Mouse (Mus musculus) left cerebral cortex, postnatal 36 days (tissue): ENCODE data around the gene Nsl1. TPM values are rescaled to one million over a fixed set of nuclear protein-coding genes. Genes with fewer than 3 reads are reported as not detected.
A peak's percentile ranks its signal among the peaks of the same experiment; 100 is the strongest.
"Not testable (repeated sequence)": the region's sequence is repeated elsewhere in the genome, so short reads cannot be mapped to it uniquely, and the experiment has no call there.

ENCODE experiments used
- DNase-seq, 2 experiments: peaks; one replicate each; pipeline ENCODE4 v3.0.0; 2021 to 2022; ENCODE audit warnings: low spot score in 2 of 2, mixed read lengths in 1 of 2
- intact Hi-C: fragments of 180-260 bp; cut with DNase I; formaldehyde crosslinking; loops from one replicate; pipeline ENCODE4 v1.15.1; 2025
- total RNA-seq, 2 experiments: library from RNA; stranded (reverse); gene quantifications; 2 replicates each; pipeline ENCODE4 v1.2.3; 2021

Gene Nsl1
- under 1 TPM; 0.52 to 0.96 TPM for total RNA-seq

GRCm38 (mm10) chr1:191062781-191063485 is at the start of gene Nsl1, which contains the start of gene Tatdn3:
TSS of gene Nsl1 (plus strand) at chr1:191063012.
TSS of gene Tatdn3 (minus strand) at chr1:191062932.
- DNase-seq: peak; percentile 93
- intact Hi-C loops: no loop called here

GRCm38 (mm10) chr1:191014271-191014670 is 48.5 kb upstream of the Nsl1 start:
- intact Hi-C loops: no loop called here
- DNase-seq: no peak

DNA sequence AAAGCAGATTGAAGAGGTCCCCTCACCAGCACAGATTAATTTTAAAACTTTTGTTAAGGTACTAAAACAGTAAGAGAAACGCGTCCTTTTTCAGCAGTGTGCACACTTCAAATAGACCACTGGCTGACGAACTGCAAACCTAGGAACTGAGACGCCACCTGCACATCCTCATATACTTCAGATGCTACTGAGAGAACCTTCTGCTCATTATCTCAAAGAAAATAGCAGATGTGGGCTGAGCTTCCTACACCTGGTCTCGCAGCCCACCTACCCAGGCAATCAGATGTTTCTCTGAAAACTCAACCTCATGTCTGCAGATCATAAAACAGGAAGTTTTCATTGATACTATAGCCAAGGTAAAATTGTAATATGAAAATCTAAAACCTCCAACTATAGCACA is 43.0 kb upstream of the Nsl1 start:
- intact Hi-C loops: loop anchor here (5.0 kb wide), 1 partner anchor 78 kb away; no protein-coding TSS in a partner anchor

DNA sequence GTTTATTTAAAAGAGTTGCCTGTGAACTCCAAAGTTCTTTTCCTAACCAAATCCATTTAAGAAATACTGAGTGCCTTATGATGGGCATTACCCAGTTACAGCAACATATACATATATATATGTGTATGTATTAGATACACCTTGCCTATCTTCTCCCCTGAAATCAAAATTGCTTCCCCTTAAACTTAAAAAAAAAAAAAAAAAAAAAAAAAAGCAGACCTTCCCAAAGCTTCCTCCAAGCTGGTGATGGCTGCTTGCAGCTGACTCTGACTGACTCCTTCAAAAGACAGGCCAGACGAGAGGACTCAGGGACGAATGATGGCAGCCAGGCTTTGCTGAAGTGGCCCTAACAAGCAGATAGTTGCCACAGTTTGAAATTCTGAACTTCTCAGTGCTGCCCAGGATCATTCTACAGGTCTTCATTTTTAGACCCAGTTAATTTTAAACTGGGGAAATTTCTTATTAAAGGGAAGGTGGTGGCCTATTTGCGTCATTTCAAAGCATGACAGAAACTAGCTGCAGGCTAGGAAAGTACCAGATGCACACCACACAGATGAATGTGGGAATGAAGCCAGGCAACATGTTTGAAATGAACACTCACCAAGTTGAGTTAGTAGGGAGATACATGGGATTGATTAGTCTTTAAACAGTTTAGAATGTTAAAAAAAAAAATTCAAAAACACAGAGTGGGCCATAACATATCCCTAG is 42.4 kb upstream of the Nsl1 start:
- intact Hi-C loops: no loop called here
- DNase-seq: no peak

More for the DNA sequence above, 43.0 kb upstream of the Nsl1 start:
- DNase-seq: no peak

DNA sequence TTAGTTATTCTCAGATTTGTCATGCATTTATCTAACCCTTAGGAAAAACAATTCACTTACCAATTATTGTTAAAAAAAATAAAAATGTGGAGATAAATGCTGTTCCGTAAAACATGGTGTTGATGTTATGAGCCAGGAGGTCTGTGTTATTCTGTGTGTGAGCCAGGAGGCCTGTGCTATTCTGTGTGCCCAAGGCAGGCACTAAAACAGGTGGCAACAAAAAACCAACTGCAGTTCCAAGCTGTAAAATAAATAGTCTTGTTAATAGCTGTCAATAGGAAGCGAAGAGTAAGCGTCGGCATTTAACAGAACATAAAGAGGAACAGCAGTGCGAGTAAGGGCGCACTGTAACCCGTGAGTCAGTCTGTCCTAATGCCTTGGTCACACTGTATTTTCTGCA is 41.8 kb upstream of the Nsl1 start:
- no peak for DNase-seq
- intact Hi-C loops: no loop called here

GRCm38 (mm10) chr1:191023140-191023539 is 39.7 kb upstream of the Nsl1 start:
- intact Hi-C loops: no loop called here
- DNase-seq: no peak

- not testable (repeated sequence) for DNase-seq
These were observed 39.0 kb upstream of the Nsl1 start for GRCm38 (mm10) chr1:191023806-191024205.

DNA sequence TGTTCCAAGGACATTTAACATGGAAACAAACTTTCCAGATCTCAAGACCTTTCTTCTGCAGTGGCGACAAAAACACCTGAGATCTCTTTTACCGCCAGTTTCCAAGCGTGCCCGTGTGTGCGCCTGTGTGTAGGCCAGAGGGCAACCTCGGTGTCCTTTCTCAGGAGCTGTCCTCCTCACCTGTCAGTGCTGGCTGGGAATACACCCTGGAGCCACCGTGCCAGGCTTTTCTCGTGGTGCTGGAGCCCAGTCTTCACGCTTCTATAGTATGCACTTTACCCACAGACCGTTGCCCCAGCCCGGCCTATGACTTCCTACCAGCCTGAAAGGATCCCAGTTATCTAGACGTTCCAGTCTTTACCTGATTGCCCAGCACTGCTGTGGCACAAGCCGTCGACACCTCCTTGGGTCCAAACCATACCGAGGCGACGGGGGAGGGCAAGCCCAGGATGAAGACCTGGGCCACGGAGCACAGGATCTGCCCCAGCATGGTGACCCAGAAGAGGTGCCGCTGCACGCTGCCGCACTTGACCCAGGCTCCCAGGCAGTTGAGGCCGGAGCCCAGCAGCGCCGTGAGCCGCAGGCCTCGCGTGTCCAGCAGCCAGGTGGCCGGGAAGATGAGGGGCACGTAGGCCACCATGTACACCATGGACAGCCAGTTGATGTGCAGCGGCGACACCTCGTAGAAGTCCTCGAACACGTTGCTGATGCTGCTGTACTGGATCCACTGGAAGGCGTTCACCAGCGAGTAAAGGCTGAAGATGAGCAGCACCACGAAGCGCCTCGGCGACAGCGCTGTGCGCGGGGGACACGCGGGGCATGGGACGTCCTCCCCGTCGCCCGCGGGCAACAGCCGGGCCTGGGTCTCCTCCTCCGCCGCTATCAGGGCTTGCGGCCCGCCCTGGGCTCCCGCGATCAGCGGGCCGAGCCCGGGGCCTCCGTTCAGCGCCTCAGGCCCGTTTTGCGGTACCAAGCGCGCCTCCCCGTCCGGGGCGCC is 37.5 kb upstream of the Nsl1 start:
- DNase-seq: peak; percentile 9 to 49
- intact Hi-C loops: loop anchor here (5.0 kb wide), 1 partner anchor 98 kb away; the partner anchor contains the start of gene Angel2

More at GRCm38 (mm10) chr1:191023806-191024205, 39.0 kb upstream of the Nsl1 start:
- intact Hi-C loops: not testable (repeated sequence)

GRCm38 (mm10) chr1:191026021-191026713 is 36.6 kb upstream of the Nsl1 start, which contains the start of gene Flvcr1:
TSS of gene Flvcr1 (minus strand) at chr1:191026158.
- intact Hi-C loops: loop anchor here (5.0 kb wide), 1 partner anchor 99 kb away; the partner anchor contains the start of gene Angel2

DNA sequence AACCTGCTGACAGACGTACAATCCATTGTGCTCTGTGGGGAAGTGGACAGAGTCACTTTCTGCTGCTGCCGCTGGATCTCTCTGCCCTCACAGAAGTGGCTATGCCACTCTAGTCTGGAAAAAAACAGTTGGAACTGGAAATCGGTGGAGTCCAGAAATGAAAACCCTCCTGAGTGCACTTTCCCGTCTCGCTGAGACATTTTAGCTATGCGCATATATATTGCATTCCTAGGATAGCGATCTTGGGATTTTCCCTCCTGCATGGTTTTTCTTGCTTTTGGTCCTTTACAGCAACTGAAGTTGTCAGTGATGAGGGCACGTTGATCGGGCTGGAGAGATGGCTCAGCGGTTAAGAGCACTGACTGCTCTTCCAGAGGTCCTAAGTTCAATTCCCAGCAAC is 32.6 kb upstream of the Nsl1 start:
- intact Hi-C loops: no loop called here
- no peak for DNase-seq

More at GRCm38 (mm10) chr1:191026021-191026713, 36.6 kb upstream of the Nsl1 start, which contains the start of gene Flvcr1:
- DNase-seq: peak; percentile 98 to 99

GRCm38 (mm10) chr1:191030922-191031425 is 31.8 kb upstream of the Nsl1 start:
- DNase-seq: not testable (repeated sequence)

GRCm38 (mm10) chr1:191035649-191036048 is 27.2 kb upstream of the Nsl1 start:
- intact Hi-C loops: no loop called here
- DNase-seq: no peak

More at GRCm38 (mm10) chr1:191030922-191031425, 31.8 kb upstream of the Nsl1 start:
- intact Hi-C loops: not testable (repeated sequence)

DNA sequence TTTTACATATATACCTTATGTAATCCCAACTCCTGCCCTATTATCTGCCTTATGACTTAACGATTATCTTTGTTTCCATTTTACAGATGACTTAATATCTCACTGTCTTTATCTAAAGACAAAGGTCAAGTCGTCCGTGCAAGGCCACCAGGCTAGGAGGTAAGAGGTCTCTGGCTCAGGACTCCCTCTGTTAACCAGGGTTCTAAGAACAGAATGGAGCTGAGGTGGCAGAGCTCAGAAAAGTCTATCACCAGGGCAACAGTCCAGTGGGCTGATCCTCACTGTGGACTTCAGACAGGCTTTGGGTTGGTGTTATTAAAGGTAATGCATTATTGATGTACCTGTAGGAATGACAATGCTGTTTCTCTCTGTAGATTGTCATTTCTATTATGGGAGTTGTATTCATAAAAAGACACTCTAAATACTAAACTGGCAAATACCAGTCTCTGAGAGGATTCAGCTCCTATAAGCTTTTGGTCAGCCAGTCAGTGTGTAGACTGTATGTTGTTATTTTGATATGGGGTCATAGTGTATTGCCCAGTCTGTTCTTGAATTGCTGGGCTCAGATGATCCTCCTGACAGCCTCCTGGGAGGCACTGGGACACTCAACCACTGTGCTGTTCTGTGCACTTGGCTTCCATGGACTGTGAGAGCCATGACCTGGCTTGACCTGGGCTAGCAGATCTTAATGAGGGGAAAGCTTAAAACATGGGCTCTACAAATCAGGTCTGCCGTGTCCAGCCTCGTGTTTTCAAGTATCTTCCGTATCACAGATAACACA is 26.1 kb upstream of the Nsl1 start, which contains the start of gene Spata45:
Gene Spata45, plus strand, starts transcription at position 86 of the 781 bp plus-strand sequence.
- intact Hi-C loops: no loop called here
- no peak for DNase-seq

DNA sequence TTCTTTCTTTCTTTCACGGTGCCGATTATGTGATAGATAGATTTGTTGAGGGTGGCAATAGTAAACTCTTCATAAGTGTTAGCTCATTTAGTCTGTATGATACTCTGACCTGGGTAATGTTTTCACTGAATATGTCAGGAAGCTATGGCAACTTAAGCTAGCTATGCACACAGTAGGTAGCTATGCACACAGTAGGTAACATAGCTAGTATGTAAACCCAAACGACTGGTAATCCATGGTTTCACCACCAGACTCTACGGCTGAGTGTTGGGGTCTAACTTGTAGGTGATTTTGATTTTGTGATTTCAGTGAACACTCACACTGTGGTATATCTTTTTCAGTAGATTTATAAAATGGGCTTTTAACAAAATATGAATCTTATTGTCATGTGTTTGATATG is 24.8 kb upstream of the Nsl1 start:
- no peak for DNase-seq
- intact Hi-C loops: no loop called here

DNA sequence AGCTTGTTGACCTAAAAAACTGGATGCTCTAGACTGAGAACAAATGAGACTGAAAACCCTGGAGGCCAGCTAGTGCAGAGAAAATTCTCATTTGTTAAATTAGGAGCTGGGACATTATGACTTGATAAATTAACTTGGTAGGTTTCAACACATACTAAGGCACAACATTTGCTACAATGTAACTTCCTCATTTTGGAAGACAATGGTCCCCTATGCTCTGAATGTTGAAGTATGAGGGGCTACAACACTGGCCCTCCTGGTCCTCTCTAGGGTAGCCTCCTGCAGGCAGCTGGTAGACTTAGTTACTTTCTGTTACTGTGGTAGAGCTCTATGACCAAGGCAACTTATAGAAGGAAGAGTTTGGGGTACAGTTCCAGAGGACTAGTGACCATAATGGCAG is 21.5 kb upstream of the Nsl1 start:
- intact Hi-C loops: no loop called here
- no peak for DNase-seq

DNA sequence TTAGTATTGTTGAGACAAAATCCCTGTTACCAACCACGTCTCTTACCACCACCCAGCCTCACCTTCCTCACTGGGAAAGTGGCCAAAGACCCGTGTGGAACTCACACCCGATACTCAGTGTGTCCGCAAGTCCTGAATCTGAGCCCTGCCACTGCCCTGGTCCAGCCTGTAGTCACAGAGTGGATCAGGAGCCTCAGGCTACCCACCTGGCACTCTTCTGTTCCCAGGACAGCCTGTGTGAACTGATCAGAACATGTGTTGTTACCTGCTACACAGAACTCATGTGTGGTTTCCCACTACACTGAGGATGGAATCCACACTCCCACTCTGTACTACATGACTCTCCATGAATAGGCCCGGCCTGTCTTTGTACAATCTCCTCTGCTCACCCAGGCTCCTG is 20.7 kb upstream of the Nsl1 start:
- intact Hi-C loops: no loop called here
- DNase-seq: no peak

DNA sequence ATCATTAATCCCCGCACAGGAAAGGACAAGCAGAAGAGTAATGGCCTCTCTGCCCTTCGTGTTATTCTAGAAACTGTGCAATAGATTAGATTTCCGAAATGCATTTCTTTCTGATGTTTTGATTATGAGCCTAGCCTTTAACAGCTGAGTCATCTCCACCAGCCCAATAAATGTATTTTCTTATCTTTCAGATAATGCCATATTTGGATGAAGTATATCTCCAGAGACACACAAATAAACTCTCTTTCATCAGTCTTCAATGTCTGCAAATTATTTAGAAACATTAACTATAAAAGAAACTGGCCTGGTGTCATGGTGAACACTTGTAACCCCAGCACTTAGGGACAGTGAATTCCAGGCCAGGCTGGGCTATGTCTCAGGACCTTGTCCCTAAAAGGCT is 20.1 kb upstream of the Nsl1 start:
- intact Hi-C loops: no loop called here
- no peak for DNase-seq

- intact Hi-C loops: no loop called here
These were observed 17.5 kb upstream of the Nsl1 start for GRCm38 (mm10) chr1:191045264-191045663.

More at GRCm38 (mm10) chr1:191045264-191045663, 17.5 kb upstream of the Nsl1 start:
- no peak for DNase-seq
